Mouse (Mus musculus) hindbrain, embryonic 11.5 days (tissue): ENCODE results near the gene St8sia1. TPM values are rescaled to one million over a fixed set of nuclear protein-coding genes. Genes with fewer than 3 reads are reported as not detected.
A peak's percentile ranks its signal among the peaks of the same experiment; 100 is the strongest.

ENCODE experiments used
- ATAC-seq: fragments of 200-750 bp; cut with Nextera tagmentation; 2 replicates; pipeline ENCODE4 v1.8.0; 2017; ENCODE audit warnings: mild to moderate bottlenecking, moderate TSS enrichment, moderate library complexity; ENCODE audit not compliant: low FRiP score
- DNase-seq: peaks from one replicate; pipeline ENCODE4 v3.0.0-alpha.2; 2015; ENCODE audit warnings: low spot score
- H3K27ac ChIP-seq: fragments of 300-500 bp; sonication (generic); 2 replicates; pipeline ENCODE4 v1.5.1; 2014; ENCODE audit warnings: mild to moderate bottlenecking, low read depth, low read length
- H3K27me3 ChIP-seq: fragments of 300-500 bp; sonication (generic); 2 replicates; pipeline ENCODE4 v1.6.1; 2014; ENCODE audit warnings: mild to moderate bottlenecking, low read length, moderate library complexity, mixed read lengths; ENCODE audit not compliant: control insufficient read depth, insufficient read depth
- H3K36me3 ChIP-seq: fragments of 300-500 bp; sonication (generic); 2 replicates; pipeline ENCODE4 v1.6.1; 2014; ENCODE audit warnings: mild to moderate bottlenecking, low read length, moderate library complexity, mixed read lengths; ENCODE audit not compliant: control insufficient read depth, insufficient read depth
- H3K4me1 ChIP-seq: fragments of 300-500 bp; sonication (generic); replicated peaks from 2 replicates; pipeline ENCODE4 v1.6.1; 2014; ENCODE audit warnings: low read length, mixed read lengths; ENCODE audit not compliant: control insufficient read depth, insufficient read depth
- H3K4me2 ChIP-seq: fragments of 300-500 bp; sonication (generic); replicated peaks from 2 replicates; pipeline ENCODE4 v1.6.1; 2014; ENCODE audit warnings: mild to moderate bottlenecking, low read depth, low read length
- H3K4me3 ChIP-seq: fragments of 300-500 bp; sonication (generic); 2 replicates; pipeline ENCODE4 v1.5.1; 2014; ENCODE audit warnings: low read depth, low read length
- H3K9ac ChIP-seq: fragments of 300-500 bp; sonication (generic); 2 replicates; pipeline ENCODE4 v1.6.1; 2014; ENCODE audit warnings: low read depth, low read length
- H3K9me3 ChIP-seq: fragments of 300-500 bp; sonication (generic); 2 replicates; pipeline ENCODE4 v1.6.1; 2016; ENCODE audit warnings: low read length; ENCODE audit not compliant: control insufficient read depth
- WGBS: fragments of 180-500 bp; shearing (Covaris S2); extraction: QIAGEN DNeasy Blood & Tissue Kit; methylation state at CpG from one replicate; pipeline ENCODE4 v1.1.7; 2014; 5-methylcytosine and 5-hydroxymethylcytosine counted together
- polyA plus RNA-seq: library from polyadenylated mRNA; unstranded; fragments of >200 nt; fragmentation: Nextera tagmentation; extraction: Ambion mirVana; gene quantifications from 2 replicates; pipeline ENCODE4 v1.2.1, GENCODE M21; 2014

The St8sia1 gene
- polyA plus RNA-seq, 1 experiment from 2014 or later, result 5.1 TPM

- Histone ChIP-seq H3K4me3 (no peak overlapping the region), H3K9me3 (no peaks in the 10 kb centered on the region), H3K27ac (no peak overlapping the region), H3K4me1 (no peaks in the 10 kb centered on the region), H3K27me3 (no peaks in the 10 kb centered on the region), H3K9ac (no peak overlapping the region), H3K36me3 (no peaks in the 10 kb centered on the region), H3K4me2 (no peak overlapping the region)
- ATAC-seq, result 0 out of 2 replicates have a peak, but pooled peaks have one; percentile 33
- 58% methylated on average over 5 of the region's 5 CpGs for WGBS
- no peak for DNase-seq
Measured at GRCm38 (mm10) chr6:142849326-142849725, 114.9 kb downstream of the St8sia1 start.

DNA sequence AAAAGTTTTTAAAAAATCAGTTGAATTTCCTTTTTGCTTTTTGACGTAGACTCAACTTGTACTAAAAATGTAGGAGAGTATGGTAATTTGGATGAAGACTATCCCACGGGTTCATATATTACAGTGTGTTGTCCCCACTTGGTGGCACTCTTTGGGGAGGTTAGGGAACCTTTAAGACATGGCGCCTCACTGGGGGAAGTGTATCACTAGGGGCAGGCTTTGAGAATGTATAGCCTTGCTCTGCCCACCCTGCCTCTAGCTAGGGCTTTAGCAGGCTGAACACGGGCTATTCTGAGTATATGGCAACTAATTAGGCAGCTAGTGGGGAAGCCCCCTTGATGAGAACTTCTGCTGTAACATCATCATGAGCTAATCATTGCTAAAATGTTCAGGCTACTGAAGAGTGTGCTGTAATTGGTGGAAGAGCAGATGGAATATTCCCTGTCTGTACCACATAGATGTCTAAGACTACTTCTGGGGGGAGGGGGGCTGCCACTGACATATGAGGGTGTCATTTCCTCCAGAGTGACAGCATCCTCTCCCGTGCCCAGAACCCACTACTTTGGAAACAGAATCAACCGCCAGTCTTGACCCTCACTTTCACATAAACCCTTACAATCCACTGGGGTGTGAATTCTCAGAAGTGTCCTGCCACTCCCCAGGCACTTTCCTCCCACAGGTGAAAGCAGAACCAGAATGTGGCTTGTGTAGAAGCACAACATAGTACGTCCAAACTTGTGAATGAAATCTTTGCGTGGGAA, 116.2 kb downstream of the St8sia1 start:
- ATAC-seq, result no peak
- H3K27ac ChIP-seq, result no peak overlapping the region
- 86% methylated on average over 8 of the region's 8 CpGs for WGBS

DNA sequence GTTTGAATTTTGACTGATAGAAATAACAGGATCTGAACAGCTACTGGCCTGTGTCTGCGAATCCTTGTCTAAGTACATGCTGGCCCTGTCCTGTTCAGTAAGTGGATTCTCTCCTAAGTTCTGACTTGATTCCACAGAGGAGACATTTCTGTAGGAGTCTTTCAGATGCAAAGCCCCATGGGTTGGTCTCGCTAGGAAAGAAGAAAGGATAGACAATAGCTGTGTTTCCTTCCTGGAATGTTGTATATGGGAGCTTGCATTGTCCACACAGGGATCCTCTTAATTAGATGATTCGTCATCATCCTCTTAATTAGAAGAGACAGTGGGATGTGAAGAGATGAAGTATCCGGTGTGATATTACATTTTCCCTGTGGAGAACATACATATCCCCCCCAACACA, 117.4 kb downstream of the St8sia1 start:
- ATAC-seq (no peak), DNase-seq (no peak)
- H3K9me3 ChIP-seq, result no peaks in the 10 kb centered on the region
- H3K27ac ChIP-seq, result no peak overlapping the region
- no peak overlapping the region for H3K9ac ChIP-seq
- H3K4me2 ChIP-seq, result no peak overlapping the region
- H3K36me3 ChIP-seq, result no peaks in the 10 kb centered on the region
- WGBS, result 89% methylated on average over 4 of the region's 4 CpGs
- H3K4me3 ChIP-seq, result no peak overlapping the region
- H3K4me1 ChIP-seq, result no peaks in the 10 kb centered on the region
- no peaks in the 10 kb centered on the region for H3K27me3 ChIP-seq

More for the DNA sequence above, 116.2 kb downstream of the St8sia1 start:
- H3K27me3 ChIP-seq, result no peaks in the 10 kb centered on the region
- H3K4me1 ChIP-seq, result no peaks in the 10 kb centered on the region
- no peak for DNase-seq
- no peaks in the 10 kb centered on the region for H3K36me3 ChIP-seq
- no peak overlapping the region for H3K9ac ChIP-seq
- H3K9me3 ChIP-seq, result no peaks in the 10 kb centered on the region
- H3K4me3 ChIP-seq, result no peak overlapping the region
- no peak overlapping the region for H3K4me2 ChIP-seq

DNA sequence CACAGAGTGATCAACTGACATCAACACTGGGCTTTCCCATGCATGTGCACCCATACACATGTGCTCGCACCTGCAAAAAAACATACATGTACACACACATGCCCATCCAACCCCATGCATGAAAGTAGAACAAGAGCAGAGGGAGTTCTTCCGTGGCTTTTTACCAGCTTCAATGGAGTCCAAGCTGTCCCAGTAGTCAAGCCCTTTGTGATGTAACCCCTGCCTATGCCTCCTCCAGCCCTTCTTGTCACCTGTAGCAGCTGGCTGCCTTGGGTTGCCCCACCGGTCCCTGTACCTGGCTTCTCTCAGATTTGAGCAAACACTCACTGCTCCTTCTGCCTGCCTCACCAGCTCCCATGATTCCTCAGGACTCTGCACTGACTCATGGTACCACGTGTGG, 119.2 kb downstream of the St8sia1 start:
- WGBS, result 83% methylated on average over 4 of the region's 4 CpGs
- no peak for ATAC-seq
- Histone ChIP-seq H3K36me3 (no peaks in the 10 kb centered on the region), H3K4me2 (no peak overlapping the region), H3K27me3 (no peaks in the 10 kb centered on the region), H3K27ac (no peak overlapping the region), H3K4me3 (no peak overlapping the region), H3K9ac (no peak overlapping the region), H3K4me1 (no peaks in the 10 kb centered on the region), H3K9me3 (no peaks in the 10 kb centered on the region)
- no peak for DNase-seq

DNA sequence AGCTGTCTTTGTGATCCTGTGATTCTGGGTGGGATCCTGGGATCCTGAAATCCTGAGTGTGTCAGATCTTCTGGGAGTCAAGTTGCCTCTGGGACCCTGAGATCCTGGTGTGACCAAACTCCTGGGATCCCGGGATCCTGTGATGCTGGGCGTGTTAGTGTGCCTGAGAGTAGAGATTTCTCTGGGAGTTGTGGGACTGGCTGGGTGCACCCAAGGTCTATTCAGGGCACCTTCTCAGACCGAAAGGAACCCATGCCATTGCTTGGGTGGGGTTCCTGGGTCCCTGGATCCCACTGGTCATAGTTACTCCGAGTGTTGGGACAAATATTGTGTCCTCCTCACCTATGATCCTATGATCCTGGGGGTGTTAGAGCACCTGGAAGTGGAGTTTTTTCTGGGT, 120.2 kb downstream of the St8sia1 start:
- H3K27me3 ChIP-seq, result no peaks in the 10 kb centered on the region
- DNase-seq, result no peak
- WGBS, result 86% methylated on average over 4 of the region's 4 CpGs
- no peak overlapping the region for H3K9ac ChIP-seq
- no peak overlapping the region for H3K4me2 ChIP-seq
- no peaks in the 10 kb centered on the region for H3K9me3 ChIP-seq
- no peak overlapping the region for H3K4me3 ChIP-seq
- H3K27ac ChIP-seq, result no peak overlapping the region
- ATAC-seq, result no peak
- no peaks in the 10 kb centered on the region for H3K36me3 ChIP-seq
- H3K4me1 ChIP-seq, result no peaks in the 10 kb centered on the region

- WGBS, result 90% methylated on average over 1 of the region's 1 CpGs
Measured at GRCm38 (mm10) chr6:142838501-142838900, 125.8 kb downstream of the St8sia1 start.

DNA sequence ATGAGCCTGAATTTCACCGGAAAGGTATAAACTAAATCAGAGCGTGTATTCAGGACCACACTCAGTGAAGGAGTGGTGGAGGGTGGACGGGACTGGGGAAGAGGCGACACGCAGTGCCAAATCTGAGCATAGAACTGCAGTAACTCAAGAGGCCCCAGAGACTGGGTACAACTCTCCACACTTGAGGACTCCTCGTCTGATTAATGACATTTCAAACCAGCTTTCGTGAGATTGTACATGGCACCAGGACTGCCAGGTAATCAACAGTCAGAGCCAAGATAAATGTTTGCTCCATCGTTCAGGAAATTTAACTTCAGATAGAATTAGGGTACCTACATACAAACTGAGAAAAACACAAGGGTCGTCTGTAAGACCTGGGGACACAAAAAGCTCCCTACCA, 126.9 kb downstream of the St8sia1 start:
- ATAC-seq (no peak), DNase-seq (no peak)
- H3K9me3 ChIP-seq, result no peaks in the 10 kb centered on the region
- H3K27me3 ChIP-seq, result no peaks in the 10 kb centered on the region
- no peak overlapping the region for H3K9ac ChIP-seq
- WGBS, result 84% methylated on average over 9 of the region's 9 CpGs
- no peak overlapping the region for H3K27ac ChIP-seq
- no peak overlapping the region for H3K4me3 ChIP-seq
- H3K4me2 ChIP-seq, result no peak overlapping the region
- no peaks in the 10 kb centered on the region for H3K4me1 ChIP-seq
- H3K36me3 ChIP-seq, result no peaks in the 10 kb centered on the region

More at GRCm38 (mm10) chr6:142838501-142838900, 125.8 kb downstream of the St8sia1 start:
- no peaks in the 10 kb centered on the region for H3K27me3 ChIP-seq
- H3K9me3 ChIP-seq, result no peaks in the 10 kb centered on the region
- no peak overlapping the region for H3K4me2 ChIP-seq
- H3K27ac ChIP-seq, result no peak overlapping the region
- DNase-seq (no peak), ATAC-seq (no peak)
- no peak overlapping the region for H3K9ac ChIP-seq
- no peaks in the 10 kb centered on the region for H3K4me1 ChIP-seq
- H3K4me3 ChIP-seq, result no peak overlapping the region
- no peaks in the 10 kb centered on the region for H3K36me3 ChIP-seq

- no peak overlapping the region for H3K4me3 ChIP-seq
- H3K27ac ChIP-seq, result peak overlapping the region; percentile 1; the same call in 1 of the 2 replicates
- no peaks in the 10 kb centered on the region for H3K36me3 ChIP-seq
- 32% methylated on average over 18 of the region's 18 CpGs for WGBS
- H3K9ac ChIP-seq, result no peak overlapping the region
- ATAC-seq (peak; percentile 89), DNase-seq (peak; percentile 56)
- no peak overlapping the region for H3K4me2 ChIP-seq
- no peaks in the 10 kb centered on the region for H3K9me3 ChIP-seq
- H3K4me1 ChIP-seq, result no peaks in the 10 kb centered on the region
- H3K27me3 ChIP-seq, result no peaks in the 10 kb centered on the region
Measured at GRCm38 (mm10) chr6:142835726-142836125, 128.5 kb downstream of the St8sia1 start.

GRCm38 (mm10) chr6:142834911-142835310, 129.3 kb downstream of the St8sia1 start:
- no peak overlapping the region for H3K4me2 ChIP-seq
- no peaks in the 10 kb centered on the region for H3K4me1 ChIP-seq
- H3K36me3 ChIP-seq, result no peaks in the 10 kb centered on the region
- 86% methylated on average over 4 of the region's 4 CpGs for WGBS
- no peaks in the 10 kb centered on the region for H3K9me3 ChIP-seq
- ATAC-seq (no peak), DNase-seq (no peak)
- H3K9ac ChIP-seq, result no peak overlapping the region
- no peaks in the 10 kb centered on the region for H3K27me3 ChIP-seq
- H3K4me3 ChIP-seq, result no peak overlapping the region
- no peak overlapping the region for H3K27ac ChIP-seq
